Mouse (Mus musculus) liver, postnatal 0 days (tissue): ENCODE measurements around the gene Vipas39. TPM values are rescaled to one million over a fixed set of nuclear protein-coding genes. Genes with fewer than 3 reads are reported as not detected.
"Not testable (repeated sequence)": the region's sequence is repeated elsewhere in the genome, so short reads cannot be mapped to it uniquely, and the experiment has no call there.

Source experiments
- ATAC-seq: fragments of 200-750 bp; cut with Nextera tagmentation; 2 replicates; pipeline ENCODE4 v1.8.0; 2017; ENCODE audit warnings: mild to moderate bottlenecking, moderate library complexity
- DNase-seq: peaks from one replicate; pipeline ENCODE4 v3.0.0-alpha.2; 2016
- H3K27ac ChIP-seq: fragments of 300-500 bp; sonication (generic); 2 replicates; pipeline ENCODE4 v1.5.1; 2014; ENCODE audit warnings: antibody characterized with exemption, moderate library complexity, mild to moderate bottlenecking, low read depth
- H3K27me3 ChIP-seq: fragments of 300-500 bp; sonication (generic); 2 replicates; pipeline ENCODE4 v1.6.1; 2014; ENCODE audit warnings: low read length, control low read depth, mixed read lengths; ENCODE audit not compliant: insufficient read depth
- H3K36me3 ChIP-seq: fragments of 300-500 bp; sonication (generic); replicated peaks from 2 replicates; pipeline ENCODE4 v1.6.1; 2014; ENCODE audit warnings: mild to moderate bottlenecking, control low read depth, low read length, moderate library complexity, mixed read lengths; ENCODE audit not compliant: insufficient read depth
- H3K4me1 ChIP-seq: fragments of 300-500 bp; sonication (generic); 2 replicates; pipeline ENCODE4 v1.6.1; 2014; ENCODE audit warnings: antibody characterized with exemption, mild to moderate bottlenecking, control low read depth; ENCODE audit not compliant: insufficient read depth
- H3K4me2 ChIP-seq: fragments of 300-500 bp; sonication (generic); 2 replicates; pipeline ENCODE4 v1.6.1; 2014; ENCODE audit warnings: low read depth, mild to moderate bottlenecking, low read length, moderate library complexity, mixed read lengths
- H3K4me3 ChIP-seq: fragments of 300-500 bp; sonication (generic); 2 replicates; pipeline ENCODE4 v1.5.1; 2014; ENCODE audit warnings: low read depth, low read length
- H3K9ac ChIP-seq: fragments of 300-500 bp; sonication (generic); replicated peaks from 2 replicates; pipeline ENCODE4 v1.6.1; 2014; ENCODE audit warnings: mild to moderate bottlenecking, moderate library complexity
- H3K9me3 ChIP-seq: fragments of 300-500 bp; sonication (generic); 2 replicates; pipeline ENCODE4 v1.6.1; 2016; ENCODE audit warnings: mild to moderate bottlenecking, control low read depth, low read length, mixed read lengths
- CTCF ChIP-seq: sonication (generic); IDR thresholded peaks from 2 replicates; pipeline ENCODE4 v1.5.1; 2016; ENCODE audit warnings: antibody characterized with exemption, low read depth
- EP300 ChIP-seq: IDR thresholded peaks from 2 replicates; pipeline ENCODE4 v1.6.1; 2016; ENCODE audit warnings: antibody characterized with exemption, low read depth, mild to moderate bottlenecking
- WGBS: fragments of 180-500 bp; shearing (Covaris S2); extraction: QIAGEN DNeasy Blood & Tissue Kit; methylation state at CpG from one replicate; pipeline ENCODE4 v1.1.7; 2014; ENCODE audit not compliant: insufficient replicate concordance; 5-methylcytosine and 5-hydroxymethylcytosine counted together
- polyA plus RNA-seq: library from polyadenylated mRNA; unstranded; fragments of >200 nt; fragmentation: Nextera tagmentation; extraction: Ambion mirVana; gene quantifications from 2 replicates; pipeline ENCODE4 v1.2.1, GENCODE M21; 2015

The Vipas39 gene
- polyA plus RNA-seq: 8.2 and 8.9 TPM in 2 replicates

DNA sequence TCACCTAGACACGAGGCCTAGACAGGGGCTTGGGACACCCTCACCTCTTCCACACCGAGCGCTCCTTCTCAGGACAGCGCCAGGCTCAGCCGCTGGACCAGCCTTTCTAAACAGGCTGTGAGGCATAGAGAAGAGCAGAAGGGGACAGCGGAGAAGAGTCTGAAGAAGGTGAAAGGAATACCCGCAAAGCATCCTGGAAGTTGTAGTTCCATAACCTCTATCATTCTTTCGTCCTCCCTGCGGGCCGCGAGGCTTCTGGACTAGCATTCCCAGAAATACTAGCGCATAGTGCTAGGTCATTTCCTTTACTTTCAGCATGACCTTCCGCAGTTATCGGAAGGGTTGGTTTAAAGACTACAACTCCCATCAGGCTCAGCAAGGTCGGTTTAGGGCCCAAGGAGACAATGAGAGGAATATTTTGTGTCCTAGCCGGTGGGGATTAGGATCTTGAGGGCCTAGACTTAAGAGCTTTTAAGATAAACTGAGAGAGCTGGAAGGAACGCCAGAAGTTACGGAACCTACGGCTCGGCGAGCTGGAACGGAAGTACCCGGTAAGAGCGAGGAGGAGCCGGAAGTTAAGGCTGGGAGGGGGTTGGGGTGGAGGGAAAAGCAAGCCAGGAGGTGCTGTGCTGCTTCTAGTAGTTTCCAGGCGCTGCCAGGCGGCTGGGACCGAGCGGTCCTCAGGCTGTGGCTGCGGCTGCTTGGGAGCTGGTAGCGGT lies at the start of gene Vipas39, which contains the start of gene Ahsa1:
TSS of gene Vipas39 (minus strand) at position 149 of the 719 bp plus-strand sequence.
TSS of gene Ahsa1 (plus strand) at position 372 of the 719 bp plus-strand sequence.
- WGBS: under 1% methylated on average over 31 of the region's 31 CpGs

GRCm38 (mm10) chr12:87313098-87313497 lies 47.0 kb upstream of the Vipas39 start:
- no peak overlapping the region for H3K4me2 ChIP-seq
- H3K4me1 ChIP-seq: no peaks in the 10 kb centered on the region
- no peaks in the 10 kb centered on the region for H3K9me3 ChIP-seq
- no peak overlapping the region for H3K9ac ChIP-seq
- peaks cover 15% of the 10 kb centered on the region for H3K36me3 ChIP-seq
- 65% methylated on average over 2 of the region's 2 CpGs for WGBS
- no peak overlapping the region for H3K4me3 ChIP-seq
- DNase-seq (no peak), ATAC-seq (no peak)
- no peak for TF ChIP-seq CTCF
- no peak for TF ChIP-seq EP300
- H3K27ac ChIP-seq: no peak overlapping the region
- H3K27me3 ChIP-seq: no peaks in the 10 kb centered on the region

More for the DNA sequence above, at the start of gene Vipas39, which contains the start of gene Ahsa1:
- H3K27ac ChIP-seq: peak within 1 kb of the TSS; percentile 92
- ATAC-seq (peak; percentile 97), DNase-seq (peak; percentile 89)
- no peaks in the 10 kb centered on the region for H3K9me3 ChIP-seq
- H3K4me3 ChIP-seq: peak within 1 kb of the TSS; percentile 82
- H3K4me1 ChIP-seq: no peaks in the 10 kb centered on the region
- peak; percentile 60 for TF ChIP-seq CTCF
- TF ChIP-seq EP300: peak; percentile 72; the same call in 1 of the 2 replicates
- H3K9ac ChIP-seq: peak within 1 kb of the TSS; percentile 90
- H3K36me3 ChIP-seq: peaks cover 24% of the 10 kb centered on the region
- peak within 1 kb of the TSS; percentile 85 for H3K4me2 ChIP-seq
- H3K27me3 ChIP-seq: no peaks in the 10 kb centered on the region

DNA sequence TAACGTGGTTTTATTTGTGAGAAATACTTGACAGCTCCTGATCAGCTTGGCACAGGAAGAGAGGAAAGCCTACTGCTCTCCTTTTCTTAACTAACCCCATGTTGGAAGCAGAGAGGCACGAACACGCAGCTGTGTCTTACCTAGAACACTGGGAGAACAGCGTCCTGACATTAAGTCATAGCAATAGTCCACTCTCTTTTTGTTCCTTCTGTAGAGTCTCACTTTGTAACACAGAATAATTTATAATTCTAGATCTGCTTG lies 40.5 kb upstream of the Vipas39 start:
- not testable (repeated sequence) for H3K4me2 ChIP-seq, H3K4me1 ChIP-seq, H3K27me3 ChIP-seq, H3K27ac ChIP-seq, H3K9me3 ChIP-seq, H3K9ac ChIP-seq, ATAC-seq, H3K4me3 ChIP-seq, DNase-seq
- peaks cover 12% of the 10 kb centered on the region for H3K36me3 ChIP-seq
- WGBS: 81% methylated on average over 4 of the region's 4 CpGs

- Histone ChIP-seq H3K4me1 (no peaks in the 10 kb centered on the region), H3K27ac (no peak overlapping the region), H3K4me2 (no peak overlapping the region), H3K27me3 (0 out of 2 replicates have a peak, but pooled peaks cover under 1% of the 10 kb centered on the region), H3K9me3 (no peaks in the 10 kb centered on the region), H3K9ac (no peak overlapping the region), H3K36me3 (peaks cover 12% of the 10 kb centered on the region), H3K4me3 (no peak overlapping the region)
- no peak for TF ChIP-seq CTCF
- no peak for TF ChIP-seq EP300
- 46% methylated on average over 13 of the region's 13 CpGs for WGBS
- ATAC-seq (no peak), DNase-seq (no peak)
These were observed 39.9 kb upstream of the Vipas39 start for GRCm38 (mm10) chr12:87305767-87306583.

DNA sequence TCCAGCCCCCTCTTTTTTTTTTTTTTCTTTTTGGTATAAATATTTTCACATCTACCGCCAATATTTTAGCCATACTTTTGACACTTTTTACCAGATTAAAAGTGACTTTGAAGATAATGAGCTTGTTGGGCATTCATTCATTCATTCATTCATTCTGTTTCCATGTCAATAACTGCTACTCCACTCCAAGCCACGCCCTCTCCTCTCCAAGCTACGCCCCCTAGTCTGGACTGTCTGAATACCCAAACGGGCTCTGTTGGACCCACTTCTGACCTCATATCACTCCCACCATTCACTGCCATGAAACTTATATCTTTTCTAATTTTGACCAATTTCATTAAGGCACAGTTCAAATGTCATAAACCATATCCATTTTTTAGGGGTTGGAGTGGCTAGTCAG lies 35.1 kb upstream of the Vipas39 start:
- peaks cover 26% of the 10 kb centered on the region for H3K27me3 ChIP-seq
- WGBS: 54% methylated on average over 4 of the region's 4 CpGs

DNA sequence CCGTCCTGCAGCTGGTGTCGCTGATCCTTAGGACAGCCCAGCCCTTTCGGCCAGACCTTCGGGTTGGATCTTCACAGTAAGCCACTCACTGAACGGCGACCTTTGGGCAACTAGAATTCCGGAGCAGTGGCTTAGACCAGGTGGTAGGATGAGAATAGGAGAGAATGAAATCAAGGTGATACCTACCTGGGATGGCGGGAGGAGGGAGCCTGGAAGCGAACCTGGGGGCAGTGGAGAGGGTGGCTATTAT lies 34.3 kb upstream of the Vipas39 start:
- no peak for DNase-seq
- Histone ChIP-seq H3K4me1 (peaks cover 3% of the 10 kb centered on the region; the same call in 1 of the 2 replicates), H3K9me3 (no peaks in the 10 kb centered on the region), H3K27me3 (peaks cover 26% of the 10 kb centered on the region), H3K27ac (no peak overlapping the region), H3K4me2 (peak overlapping the region; percentile 96), H3K9ac (peak overlapping the region; percentile 72), H3K4me3 (peak overlapping the region; percentile 71), H3K36me3 (no peaks in the 10 kb centered on the region)
- WGBS: 2% methylated on average over 9 of the region's 9 CpGs
- no peak for TF ChIP-seq CTCF
- TF ChIP-seq EP300: no peak
- no peak; the same call in 1 of the 2 replicates for ATAC-seq

More for the DNA sequence above, 35.1 kb upstream of the Vipas39 start:
- Histone ChIP-seq H3K9ac (no peak overlapping the region), H3K36me3 (no peaks in the 10 kb centered on the region), H3K4me1 (peaks cover 3% of the 10 kb centered on the region; the same call in 1 of the 2 replicates), H3K4me3 (no peak overlapping the region), H3K4me2 (no peak overlapping the region), H3K9me3 (no peaks in the 10 kb centered on the region), H3K27ac (no peak overlapping the region)
- no peak for DNase-seq
- TF ChIP-seq CTCF (no peak), EP300 (no peak)
- no peak for ATAC-seq
